8 mouse cellular contexts compared by ENCODE assay signal in the genomic region with DNA sequence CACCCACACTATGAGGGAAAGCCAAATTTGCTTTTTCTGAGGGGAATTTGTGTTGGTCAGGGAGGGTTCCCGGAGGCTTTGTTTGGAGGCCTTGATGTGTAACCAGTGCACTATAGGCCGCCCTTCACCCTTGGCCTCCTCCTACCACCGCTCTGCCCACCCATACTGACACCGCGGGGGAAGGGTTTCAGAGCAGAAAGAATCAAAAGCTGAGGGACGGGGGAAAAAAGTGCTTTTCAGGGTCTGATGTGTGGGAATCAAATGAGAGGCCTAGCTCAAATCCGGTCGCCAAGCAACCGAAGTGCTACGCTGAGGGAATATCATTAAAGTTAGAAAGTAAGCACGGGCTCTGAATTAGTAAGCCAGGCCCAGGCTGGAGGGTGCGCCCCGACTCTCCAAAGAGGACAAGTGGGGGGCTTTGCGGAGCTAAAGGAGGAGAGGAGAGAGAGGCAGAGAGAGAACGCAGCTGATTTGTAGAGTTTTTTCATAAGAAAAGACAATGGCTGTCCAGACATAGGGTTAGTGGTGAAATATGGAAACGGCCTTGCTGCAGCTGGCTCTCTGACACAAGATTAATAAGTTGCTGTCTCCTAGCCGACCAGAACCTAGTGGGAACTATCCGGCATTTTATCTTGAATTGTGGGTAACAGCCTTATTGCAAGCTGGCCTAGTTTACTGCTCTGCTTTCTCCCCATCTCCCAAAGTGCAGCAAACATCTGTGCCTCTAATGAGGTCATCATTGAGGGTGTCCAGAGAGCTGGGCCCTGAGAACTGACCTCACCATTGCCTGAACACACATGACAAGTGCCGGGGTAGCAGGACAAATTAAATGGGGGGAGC.
DNase-seq lines count a peak whose midpoint lies in the region; ATAC-seq lines count a peak whose summit lies in the region.

No protein-coding gene starts in this region.

- H3K36me3 ChIP-seq in hindbrain, embryonic 14.5 days (replicated peaks; ENCODE audit: control insufficient read depth, insufficient read depth): no peaks in the 10 kb centered on the region
- H3K36me3 ChIP-seq in midbrain, embryonic 12.5 days: no peaks in the 10 kb centered on the region

- H3K4me3 ChIP-seq in hindbrain, embryonic 14.5 days (replicated peaks; ENCODE audit: low read length): no peak overlapping the region
- H3K4me3 ChIP-seq in midbrain, embryonic 12.5 days: no peak overlapping the region

- peak; percentile 12 for DNase-seq in adrenal gland, postnatal 10 days
- DNase-seq in adrenal gland, adult 8-10 months: no peak
- DNase-seq in embryo, embryonic 11.5 days (ENCODE audit: low read depth, low spot score): peak; percentile 46
- peak; percentile 74 for DNase-seq in hindbrain, embryonic 14.5 days (ENCODE audit: low spot score)
- no peak for DNase-seq in spleen, postnatal 14 days (ENCODE audit: low spot score in 2 of 2)
- DNase-seq in thymus, postnatal 4 days: no peak
- no peak for DNase-seq in kidney, postnatal 36 days

- H3K27me3 ChIP-seq in hindbrain, embryonic 14.5 days (ENCODE audit: control insufficient read depth, insufficient read depth, low read length): no peaks in the 10 kb centered on the region
- H3K27me3 ChIP-seq in midbrain, embryonic 12.5 days: no peaks in the 10 kb centered on the region

- peak; percentile 75 for ATAC-seq in hindbrain, embryonic 14.5 days (ENCODE audit: low FRiP score)
- ATAC-seq in midbrain, embryonic 12.5 days (ENCODE audit: low FRiP score, low read depth): peak; percentile 84

- H3K4me2 ChIP-seq in hindbrain, embryonic 14.5 days (replicated peaks): peak overlapping the region; percentile 24; the same call in 1 of the 2 replicates
- H3K4me2 ChIP-seq in midbrain, embryonic 12.5 days (replicated peaks): peak overlapping the region; percentile 25

- H3K9me3 ChIP-seq in hindbrain, embryonic 14.5 days (ENCODE audit: control insufficient read depth, low read length): no peaks in the 10 kb centered on the region
- no peaks in the 10 kb centered on the region for H3K9me3 ChIP-seq in midbrain, embryonic 12.5 days

- no peak overlapping the region; the same call in 1 of the 2 replicates for H3K9ac ChIP-seq in hindbrain, embryonic 14.5 days
- H3K9ac ChIP-seq in midbrain, embryonic 12.5 days (replicated peaks): no peak overlapping the region

- H3K4me1 ChIP-seq in hindbrain, embryonic 14.5 days (replicated peaks; ENCODE audit: control insufficient read depth, insufficient read depth, low read length): peaks cover 15% of the 10 kb centered on the region
- peaks cover 73% of the 10 kb centered on the region for H3K4me1 ChIP-seq in midbrain, embryonic 12.5 days

- WGBS in hindbrain, embryonic 14.5 days: 8% methylated on average over 19 of the region's 19 CpGs
- WGBS in midbrain, embryonic 12.5 days: 12% methylated on average over 19 of the region's 19 CpGs

- H3K27ac ChIP-seq in hindbrain, embryonic 14.5 days: peak overlapping the region; percentile 72
- H3K27ac ChIP-seq in midbrain, embryonic 12.5 days (replicated peaks): peak overlapping the region; percentile 91

Comparison
In these comparisons a context has a peak if more than half of its experiments do, and no peak if none do; other contexts are left out.
1. DNase-seq: peak in adrenal gland, postnatal 10 days (single experiment), embryo, embryonic 11.5 days (single experiment) and hindbrain, embryonic 14.5 days (single experiment); none in adrenal gland, adult 8-10 months (single experiment), spleen, postnatal 14 days (0 of 2), thymus, postnatal 4 days (single experiment) and kidney, postnatal 36 days (0 of 2).